Mouse (Mus musculus) lung, embryonic 16.5 days (tissue): ENCODE data around the gene Efcab12. TPM values are rescaled to one million over a fixed set of nuclear protein-coding genes. Genes with fewer than 3 reads are reported as not detected.
A peak's percentile ranks its signal among the peaks of the same experiment; 100 is the strongest.

ENCODE experiments used
- ATAC-seq: fragments of 200-750 bp; cut with Nextera tagmentation; 2 replicates; pipeline ENCODE4 v1.8.0; 2017; ENCODE audit warnings: low read depth, mild to moderate bottlenecking, moderate library complexity
- H3K27ac ChIP-seq: fragments of 300-500 bp; sonication (generic); 2 replicates; pipeline ENCODE4 v1.5.1; 2014; ENCODE audit warnings: mild to moderate bottlenecking, control low read depth, low read length
- H3K27me3 ChIP-seq: fragments of 300-500 bp; sonication (generic); 2 replicates; pipeline ENCODE4 v1.6.1; 2014; ENCODE audit warnings: low read depth, low read length, mixed read lengths; ENCODE audit not compliant: control insufficient read depth, insufficient read depth
- H3K36me3 ChIP-seq: fragments of 300-500 bp; sonication (generic); 2 replicates; pipeline ENCODE4 v1.6.1; 2014; ENCODE audit warnings: low read length; ENCODE audit not compliant: control insufficient read depth, insufficient read depth
- H3K4me1 ChIP-seq: fragments of 300-500 bp; sonication (generic); replicated peaks from 2 replicates; pipeline ENCODE4 v1.6.1; 2014; ENCODE audit warnings: low read length, mixed read lengths; ENCODE audit not compliant: control insufficient read depth, insufficient read depth
- H3K4me2 ChIP-seq: fragments of 300-500 bp; sonication (generic); 2 replicates; pipeline ENCODE4 v1.6.1; 2014; ENCODE audit warnings: low read depth, low read length, control low read depth
- H3K4me3 ChIP-seq: fragments of 300-500 bp; sonication (generic); 2 replicates; pipeline ENCODE4 v1.5.1; 2014; ENCODE audit warnings: mild to moderate bottlenecking, low read length, control low read depth
- H3K9ac ChIP-seq: fragments of 300-500 bp; sonication (generic); 2 replicates; pipeline ENCODE4 v1.6.1; 2014; ENCODE audit warnings: low read length, control low read depth
- H3K9me3 ChIP-seq: fragments of 300-500 bp; sonication (generic); 2 replicates; pipeline ENCODE4 v1.6.1; 2016; ENCODE audit warnings: low read length; ENCODE audit not compliant: control insufficient read depth
- WGBS: fragments of 180-500 bp; shearing (Covaris S2); extraction: QIAGEN DNeasy Blood & Tissue Kit; methylation state at CpG from one replicate; pipeline ENCODE4 v1.1.7; 2014; 5-methylcytosine and 5-hydroxymethylcytosine counted together
- polyA plus RNA-seq: library from polyadenylated mRNA; unstranded; fragments of >200 nt; fragmentation: Nextera tagmentation; extraction: Ambion mirVana; gene quantifications from 2 replicates; pipeline ENCODE4 v1.2.1, GENCODE M21; 2015

Gene Efcab12
- polyA plus RNA-seq, 1 experiment from 2014 or later: 2.1 TPM

- Histone ChIP-seq H3K27ac (peak overlapping the region; percentile 93), H3K4me2 (peak overlapping the region; percentile 83), H3K9me3 (no peaks in the 10 kb centered on the region), H3K36me3 (no peaks in the 10 kb centered on the region), H3K27me3 (no peaks in the 10 kb centered on the region), H3K9ac (peak overlapping the region; percentile 79), H3K4me3 (peak overlapping the region; percentile 70), H3K4me1 (peaks cover 22% of the 10 kb centered on the region)
- no peak for ATAC-seq
- WGBS: 5% methylated on average over 20 of the region's 20 CpGs
These were observed 14.4 kb upstream of the Efcab12 start for GRCm38 (mm10) chr6:115852446-115853090.

- Histone ChIP-seq H3K4me3 (no peak overlapping the region), H3K27me3 (no peaks in the 10 kb centered on the region), H3K27ac (no peak overlapping the region), H3K9me3 (no peaks in the 10 kb centered on the region), H3K4me2 (no peak overlapping the region), H3K4me1 (peaks cover 9% of the 10 kb centered on the region), H3K36me3 (no peaks in the 10 kb centered on the region), H3K9ac (no peak overlapping the region)
- WGBS: 92% methylated on average over 10 of the region's 10 CpGs
- ATAC-seq: no peak
These were observed 10.5 kb upstream of the Efcab12 start for GRCm38 (mm10) chr6:115848598-115849304.

GRCm38 (mm10) chr6:115846640-115847411, 8.6 kb upstream of the Efcab12 start:
- no peaks in the 10 kb centered on the region for H3K36me3 ChIP-seq
- no peaks in the 10 kb centered on the region for H3K27me3 ChIP-seq
- 42% methylated on average over 6 of the region's 8 CpGs for WGBS
- no peak overlapping the region for H3K9ac ChIP-seq
- H3K4me2 ChIP-seq: no peak overlapping the region
- no peaks in the 10 kb centered on the region; the same call in 1 of the 2 replicates for H3K4me1 ChIP-seq
- no peak overlapping the region for H3K27ac ChIP-seq
- H3K9me3 ChIP-seq: no peaks in the 10 kb centered on the region
- peak; percentile 38; the same call in 1 of the 2 replicates for ATAC-seq
- no peak overlapping the region for H3K4me3 ChIP-seq

GRCm38 (mm10) chr6:115845006-115845405, 6.8 kb upstream of the Efcab12 start:
- Histone ChIP-seq H3K27ac (no peak overlapping the region), H3K9ac (no peak overlapping the region), H3K9me3 (no peaks in the 10 kb centered on the region), H3K27me3 (no peaks in the 10 kb centered on the region), H3K4me2 (no peak overlapping the region), H3K4me3 (no peak overlapping the region), H3K36me3 (no peaks in the 10 kb centered on the region; the same call in 1 of the 2 replicates), H3K4me1 (no peaks in the 10 kb centered on the region)
- WGBS: 88% methylated on average over 4 of the region's 4 CpGs
- no peak for ATAC-seq

GRCm38 (mm10) chr6:115838745-115839144, 533 bp upstream of the Efcab12 start:
- Histone ChIP-seq H3K27ac (no peak overlapping the region), H3K9ac (peak overlapping the region; percentile 49)

DNA sequence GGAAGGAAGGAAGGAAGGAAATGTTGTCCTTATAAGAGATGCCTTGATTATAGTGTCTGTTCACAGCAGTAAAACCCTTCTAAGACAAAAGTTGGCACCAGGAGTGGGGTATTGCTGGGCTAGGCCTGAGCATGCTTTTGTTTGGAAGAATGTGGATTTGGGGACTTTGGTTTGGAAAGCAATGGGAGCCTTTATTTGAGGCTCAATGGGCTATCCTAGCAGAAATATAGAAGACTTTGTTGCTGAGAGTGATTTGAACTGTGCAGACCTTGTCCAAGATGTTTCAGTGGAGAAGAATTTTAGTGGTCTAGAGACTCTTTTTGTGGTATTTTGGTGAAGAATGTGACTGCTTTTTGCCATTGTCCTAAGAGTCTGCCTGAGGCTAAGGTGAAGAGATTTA, 4.4 kb downstream of the Efcab12 start:
- H3K4me2 ChIP-seq: no peak overlapping the region
- peaks cover 5% of the 10 kb centered on the region; the same call in 1 of the 2 replicates for H3K4me1 ChIP-seq
- no peak for ATAC-seq
- no peak overlapping the region for H3K9ac ChIP-seq
- no peak overlapping the region for H3K27ac ChIP-seq
- no peaks in the 10 kb centered on the region for H3K9me3 ChIP-seq
- no peak overlapping the region for H3K4me3 ChIP-seq
- H3K27me3 ChIP-seq: no peaks in the 10 kb centered on the region
- H3K36me3 ChIP-seq: no peaks in the 10 kb centered on the region

More at GRCm38 (mm10) chr6:115838745-115839144, 533 bp upstream of the Efcab12 start:
- 65% methylated on average over 5 of the region's 5 CpGs for WGBS
- H3K4me1 ChIP-seq: peaks cover 5% of the 10 kb centered on the region; the same call in 1 of the 2 replicates
- no peaks in the 10 kb centered on the region for H3K27me3 ChIP-seq
- H3K9me3 ChIP-seq: no peaks in the 10 kb centered on the region
- H3K4me2 ChIP-seq: peak overlapping the region; percentile 63
- no peaks in the 10 kb centered on the region; the same call in 1 of the 2 replicates for H3K36me3 ChIP-seq
- peak overlapping the region; percentile 40 for H3K4me3 ChIP-seq
- no peak for ATAC-seq

GRCm38 (mm10) chr6:115832152-115832850, 5.9 kb downstream of the Efcab12 start:
- no peak overlapping the region for H3K9ac ChIP-seq
- no peaks in the 10 kb centered on the region for H3K27me3 ChIP-seq
- no peaks in the 10 kb centered on the region for H3K4me1 ChIP-seq
- H3K27ac ChIP-seq: no peak overlapping the region
- no peaks in the 10 kb centered on the region for H3K36me3 ChIP-seq
- H3K9me3 ChIP-seq: no peaks in the 10 kb centered on the region
- 83% methylated on average over 2 of the region's 2 CpGs for WGBS
- no peak overlapping the region for H3K4me3 ChIP-seq
- no peak for ATAC-seq
- no peak overlapping the region for H3K4me2 ChIP-seq

- H3K36me3 ChIP-seq: no peaks in the 10 kb centered on the region
- ATAC-seq: no peak
- H3K4me1 ChIP-seq: no peaks in the 10 kb centered on the region
These were observed 7.2 kb downstream of the Efcab12 start for GRCm38 (mm10) chr6:115830779-115831601.

More at GRCm38 (mm10) chr6:115830779-115831601, 7.2 kb downstream of the Efcab12 start:
- H3K27me3 ChIP-seq: no peaks in the 10 kb centered on the region
- no peak overlapping the region for H3K4me3 ChIP-seq
- no peak overlapping the region for H3K4me2 ChIP-seq
- no peak overlapping the region for H3K27ac ChIP-seq
- H3K9me3 ChIP-seq: no peaks in the 10 kb centered on the region
- no peak overlapping the region for H3K9ac ChIP-seq
- WGBS: 77% methylated on average over 6 of the region's 6 CpGs
